Comparison of ENCODE assay signal across 20 mouse cellular contexts in the genomic region with DNA sequence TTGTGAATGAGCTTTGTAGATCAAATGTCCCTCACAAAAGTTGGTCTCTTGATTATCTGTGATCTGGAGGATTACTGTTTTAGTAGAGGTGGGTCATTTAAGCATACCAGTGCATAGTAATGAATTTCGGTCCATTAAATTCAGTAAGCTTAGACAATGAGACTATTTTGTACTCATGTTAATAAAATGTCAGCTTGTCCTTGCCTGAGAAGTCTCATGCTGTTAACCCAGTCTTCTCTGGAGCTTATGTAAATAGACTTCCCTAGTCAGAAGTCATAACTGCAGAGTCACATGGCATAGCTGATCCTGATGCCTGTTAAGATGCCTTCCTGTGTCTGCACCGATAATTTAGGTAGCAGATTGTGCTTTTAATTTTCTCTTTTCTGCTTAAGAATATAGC.
A peak's percentile ranks its signal among the peaks of the same experiment; 100 is the strongest.
DNase-seq lines count a peak whose midpoint lies in the region; ATAC-seq and TF ChIP-seq lines count a peak whose summit lies in the region.
"Had no signal": no experiment of that assay in that cellular context is flagged by ENCODE, and none has a peak within 500 bp of the region (broad histone marks: within the 10 kb centered on the region; RNA-seq: fewer than 3 reads in every experiment).

No protein-coding gene starts in this region.

- no peak overlapping the region for H3K4me3 ChIP-seq in forebrain, embryonic 13.5 days
- no peak overlapping the region for H3K4me3 ChIP-seq in forebrain, embryonic 16.5 days (replicated peaks; ENCODE audit: low read length)
- H3K4me3 ChIP-seq in midbrain, embryonic 11.5 days (ENCODE audit: low read depth, low read length) = no peak overlapping the region
- no peak overlapping the region for H3K4me3 ChIP-seq in midbrain, embryonic 14.5 days (replicated peaks; ENCODE audit: low read depth, low read length)
- no peak overlapping the region for H3K4me3 ChIP-seq in hindbrain, postnatal 0 days (ENCODE audit: low read length)
- H3K4me3 ChIP-seq: embryonic facial prominence, embryonic 15.5 days; limb, embryonic 15.5 days had no signal

- H3K9me3 ChIP-seq in forebrain, embryonic 13.5 days (replicated peaks) = no peaks in the 10 kb centered on the region
- H3K9me3 ChIP-seq in forebrain, embryonic 16.5 days (ENCODE audit: control insufficient read depth, low read length) = no peaks in the 10 kb centered on the region
- H3K9me3 ChIP-seq in midbrain, embryonic 11.5 days (ENCODE audit: control insufficient read depth, low read length) = no peaks in the 10 kb centered on the region
- H3K9me3 ChIP-seq in midbrain, embryonic 14.5 days (ENCODE audit: control insufficient read depth, low read length) = no peaks in the 10 kb centered on the region
- no peaks in the 10 kb centered on the region for H3K9me3 ChIP-seq in hindbrain, postnatal 0 days (ENCODE audit: low read length)
- H3K9me3 ChIP-seq: embryonic facial prominence, embryonic 15.5 days; limb, embryonic 15.5 days had no signal

- no peak for TF ChIP-seq CTCF in hindbrain, postnatal 0 days (IDR thresholded peaks at IDR 0.05; ENCODE audit: low read depth)

- 16% methylated on average over 2 of the region's 2 CpGs for whole genome bisulfite sequencing in forebrain, embryonic 13.5 days
- WGBS in forebrain, embryonic 16.5 days = 9% methylated on average over 2 of the region's 2 CpGs
- 58% methylated on average over 2 of the region's 2 CpGs for WGBS in midbrain, embryonic 11.5 days
- 36% methylated on average over 2 of the region's 2 CpGs for WGBS in midbrain, embryonic 14.5 days
- WGBS in hindbrain, postnatal 0 days = 14% methylated on average over 2 of the region's 2 CpGs

- no peaks in the 10 kb centered on the region for H3K27me3 ChIP-seq in forebrain, embryonic 13.5 days
- no peaks in the 10 kb centered on the region for H3K27me3 ChIP-seq in forebrain, embryonic 16.5 days (replicated peaks; ENCODE audit: control insufficient read depth, insufficient read depth, low read length)
- no peaks in the 10 kb centered on the region for H3K27me3 ChIP-seq in midbrain, embryonic 11.5 days (ENCODE audit: control insufficient read depth, insufficient read depth, low read length)
- no peaks in the 10 kb centered on the region for H3K27me3 ChIP-seq in midbrain, embryonic 14.5 days (ENCODE audit: control insufficient read depth, insufficient read depth, low read length)
- no peaks in the 10 kb centered on the region for H3K27me3 ChIP-seq in hindbrain, postnatal 0 days (ENCODE audit: insufficient read depth, low read length)
- H3K27me3 ChIP-seq: embryonic facial prominence, embryonic 15.5 days; limb, embryonic 15.5 days had no signal

- H3K9ac ChIP-seq in forebrain, embryonic 13.5 days = no peak overlapping the region
- H3K9ac ChIP-seq in forebrain, embryonic 16.5 days (replicated peaks; ENCODE audit: low read depth, low read length) = no peak overlapping the region
- no peak overlapping the region for H3K9ac ChIP-seq in midbrain, embryonic 11.5 days (ENCODE audit: low read length)
- H3K9ac ChIP-seq in midbrain, embryonic 14.5 days (replicated peaks; ENCODE audit: low read length) = no peak overlapping the region
- no peak overlapping the region for H3K9ac ChIP-seq in hindbrain, postnatal 0 days (replicated peaks; ENCODE audit: low read length)
- H3K9ac ChIP-seq: embryonic facial prominence, embryonic 15.5 days; limb, embryonic 15.5 days; liver, postnatal 0 days had no signal

- no peak for DNase-seq in midbrain, embryonic 11.5 days (ENCODE audit: low spot score, missing footprints)
- no peak for DNase-seq in midbrain, embryonic 14.5 days
- DNase-seq in R1 (ENCODE audit: low read depth, low spot score) = peak; percentile 41
- peak; percentile 3 for DNase-seq in hindbrain, postnatal 0 days (ENCODE audit: low spot score)
- DNase-seq in spleen, postnatal 4 days (ENCODE audit: low spot score in 2 of 2) = no peak
- DNase-seq in thymus, postnatal 4 days = no peak
- DNase-seq: adrenal gland, adult 8-10 months; B cell, adult 2 months; cerebellum, adult 18-20 months; gastrocnemius, postnatal 14 days; heart, postnatal 10 days; liver, postnatal 0 days; lung, postnatal 36 days; right cerebral cortex, postnatal 4 days; thymus, adult 2 months had no signal

- peak; percentile 63 for ATAC-seq in forebrain, embryonic 13.5 days
- no peak for ATAC-seq in forebrain, embryonic 16.5 days
- ATAC-seq in midbrain, embryonic 11.5 days (ENCODE audit: low FRiP score) = peak; percentile 52; the same call in 1 of the 2 replicates
- no peak for ATAC-seq in midbrain, embryonic 14.5 days (ENCODE audit: low FRiP score, low TSS enrichment)
- 0 out of 2 replicates have a peak, but pooled peaks have one; percentile 38 for ATAC-seq in hindbrain, postnatal 0 days
- ATAC-seq: inflammation-experienced regulatory T-cells, adult 6 months; liver, postnatal 0 days had no signal

- no peak overlapping the region for H3K27ac ChIP-seq in forebrain, embryonic 13.5 days
- H3K27ac ChIP-seq in forebrain, embryonic 16.5 days (ENCODE audit: low read length) = no peak overlapping the region
- no peak overlapping the region for H3K27ac ChIP-seq in midbrain, embryonic 11.5 days (ENCODE audit: low read depth, low read length)
- no peak overlapping the region for H3K27ac ChIP-seq in midbrain, embryonic 14.5 days (replicated peaks; ENCODE audit: low read depth, low read length)
- no peak overlapping the region for H3K27ac ChIP-seq in hindbrain, postnatal 0 days
- H3K27ac ChIP-seq: embryonic facial prominence, embryonic 15.5 days; limb, embryonic 15.5 days had no signal

- H3K36me3 ChIP-seq in forebrain, embryonic 13.5 days (ENCODE audit: poor library complexity, severe bottlenecking) = peaks cover 7% of the 10 kb centered on the region; the same call in 1 of the 2 replicates
- no peaks in the 10 kb centered on the region for H3K36me3 ChIP-seq in forebrain, embryonic 16.5 days (ENCODE audit: control insufficient read depth, insufficient read depth)
- no peaks in the 10 kb centered on the region for H3K36me3 ChIP-seq in midbrain, embryonic 11.5 days (ENCODE audit: control insufficient read depth, insufficient read depth, low read length)
- 0 out of 2 replicates have a peak, but pooled peaks cover 14% of the 10 kb centered on the region for H3K36me3 ChIP-seq in midbrain, embryonic 14.5 days (ENCODE audit: control insufficient read depth, insufficient read depth, low read length)
- H3K36me3 ChIP-seq in hindbrain, postnatal 0 days (ENCODE audit: insufficient read depth, low read length) = no peaks in the 10 kb centered on the region
- H3K36me3 ChIP-seq: embryonic facial prominence, embryonic 15.5 days; limb, embryonic 15.5 days had no signal

- peaks cover 6% of the 10 kb centered on the region for H3K4me1 ChIP-seq in forebrain, embryonic 13.5 days
- no peaks in the 10 kb centered on the region for H3K4me1 ChIP-seq in forebrain, embryonic 16.5 days (replicated peaks; ENCODE audit: control insufficient read depth, insufficient read depth, low read length)
- H3K4me1 ChIP-seq in midbrain, embryonic 11.5 days (ENCODE audit: control insufficient read depth, insufficient read depth, low read length) = 0 out of 2 replicates have a peak, but pooled peaks cover 2% of the 10 kb centered on the region
- no peaks in the 10 kb centered on the region for H3K4me1 ChIP-seq in midbrain, embryonic 14.5 days (ENCODE audit: control insufficient read depth, insufficient read depth, low read length)
- H3K4me1 ChIP-seq in hindbrain, postnatal 0 days (ENCODE audit: insufficient read depth, low read length) = no peaks in the 10 kb centered on the region
- H3K4me1 ChIP-seq: embryonic facial prominence, embryonic 15.5 days; limb, embryonic 15.5 days had no signal

- no peak overlapping the region for H3K4me2 ChIP-seq in forebrain, embryonic 13.5 days
- no peak overlapping the region for H3K4me2 ChIP-seq in forebrain, embryonic 16.5 days (ENCODE audit: low read length)
- H3K4me2 ChIP-seq in midbrain, embryonic 11.5 days = no peak overlapping the region
- no peak overlapping the region for H3K4me2 ChIP-seq in midbrain, embryonic 14.5 days (ENCODE audit: low read length)
- no peak overlapping the region for H3K4me2 ChIP-seq in hindbrain, postnatal 0 days (ENCODE audit: low read depth, low read length)
- H3K4me2 ChIP-seq: embryonic facial prominence, embryonic 15.5 days; limb, embryonic 15.5 days had no signal

Comparison
In these comparisons a context has a peak if more than half of its experiments do, and no peak if none do; other contexts are left out.
1. ATAC-seq: peak in forebrain, embryonic 13.5 days (single experiment), midbrain, embryonic 11.5 days (single experiment) and hindbrain, postnatal 0 days (single experiment); none in forebrain, embryonic 16.5 days (single experiment) and midbrain, embryonic 14.5 days (single experiment).
2. DNase-seq: peak in R1 (single experiment) and hindbrain, postnatal 0 days (single experiment); none in midbrain, embryonic 11.5 days (single experiment), midbrain, embryonic 14.5 days (single experiment), spleen, postnatal 4 days (0 of 2) and thymus, postnatal 4 days (single experiment).